ENCODE assay signal across 11 mouse cellular contexts in genomic region chr9:64546344-64546991, GRCm38 (mm10).
DNase-seq lines count a peak whose midpoint lies in the region; TF ChIP-seq lines count a peak whose summit lies in the region.
"Had no signal": no experiment of that assay in that cellular context is flagged by ENCODE, and none has a peak within 500 bp of the region (broad histone marks: within the 10 kb centered on the region; RNA-seq: fewer than 3 reads in every experiment).

No protein-coding gene starts in this region.

- DNase-seq in adrenal gland, adult 2 months: peak; percentile 6
- no peak for DNase-seq in adrenal gland, postnatal 25 days
- DNase-seq in kidney, adult 2 months: peak; percentile 52
- DNase-seq in kidney, adult 11 months: no peak
- DNase-seq in ES-CJ7 (ENCODE audit: low read depth, low spot score): peak; percentile 86
- DNase-seq in kidney, postnatal 14 days: peak; percentile 42
- DNase-seq in gastrocnemius, adult 18-20 months (ENCODE audit: low spot score): no peak
- DNase-seq in thymus, postnatal 25 days: no peak
- DNase-seq: gastrocnemius, adult 2 months had no signal

- H3K36me3 ChIP-seq in kidney, adult 2 months (ENCODE audit: control insufficient read depth, insufficient read depth, low read length): no peaks in the 10 kb centered on the region
- H3K36me3 ChIP-seq: limb, embryonic 12.5 days had no signal

- TF ChIP-seq CTCF in kidney, adult 2 months (conservative IDR thresholded peaks at IDR 0.05; ENCODE audit: insufficient read depth, insufficient read length, low read depth, low read length): no peak

- no peaks in the 10 kb centered on the region for H3K4me1 ChIP-seq in kidney, adult 2 months (ENCODE audit: control insufficient read depth, insufficient read depth, low read length)

- 47% methylated on average over 7 of the region's 7 CpGs for WGBS in kidney, adult 2 months

- TF ChIP-seq POLR2A in kidney, adult 2 months (IDR thresholded peaks at IDR 0.05; ENCODE audit: low read depth, low read length): no peak

- H3K27ac ChIP-seq in kidney, adult 2 months (ENCODE audit: insufficient read depth, low read depth, low read length): no peak overlapping the region
- H3K27ac ChIP-seq: gastrocnemius, adult 2 months; hindbrain, postnatal 0 days; limb, embryonic 12.5 days had no signal

- H3K27me3 ChIP-seq in kidney, adult 2 months (replicated peaks; ENCODE audit: control insufficient read depth, insufficient read depth, low read length): no peaks in the 10 kb centered on the region
- H3K27me3 ChIP-seq: limb, embryonic 12.5 days had no signal

- no peak overlapping the region for H3K4me3 ChIP-seq in kidney, adult 2 months (ENCODE audit: insufficient read depth, low read depth, low read length)
- H3K4me3 ChIP-seq: gastrocnemius, adult 2 months; limb, embryonic 12.5 days had no signal

Comparison
In these comparisons a context has a peak if more than half of its experiments do, and no peak if none do; other contexts are left out.
1. DNase-seq: peak in adrenal gland, adult 2 months (single experiment), kidney, adult 2 months (single experiment), ES-CJ7 (single experiment) and kidney, postnatal 14 days (single experiment); none in adrenal gland, postnatal 25 days (single experiment), kidney, adult 11 months (single experiment), gastrocnemius, adult 18-20 months (single experiment) and thymus, postnatal 25 days (single experiment).